Mouse (Mus musculus) brain, embryonic 14.5 days (tissue): ENCODE results near the gene Repin1.

Experiments used
- CTCF ChIP-seq: fragments of 200-500 bp; IDR thresholded peaks from 2 replicates; pipeline ENCODE4 v1.5.1; 2012; ENCODE audit warnings: inconsistent platforms, mild to moderate bottlenecking, moderate library complexity, borderline replicate concordance; ENCODE audit not compliant: insufficient read depth, insufficient read length; ENCODE audit errors: extremely low read depth
- POLR2A ChIP-seq: fragments of 200-500 bp; IDR thresholded peaks from 2 replicates; pipeline ENCODE4 v1.6.1; 2012; ENCODE audit warnings: mild to moderate bottlenecking, inconsistent platforms, borderline replicate concordance; ENCODE audit not compliant: poor library complexity, insufficient read depth, insufficient read length, severe bottlenecking; ENCODE audit errors: extremely low read depth

DNA sequence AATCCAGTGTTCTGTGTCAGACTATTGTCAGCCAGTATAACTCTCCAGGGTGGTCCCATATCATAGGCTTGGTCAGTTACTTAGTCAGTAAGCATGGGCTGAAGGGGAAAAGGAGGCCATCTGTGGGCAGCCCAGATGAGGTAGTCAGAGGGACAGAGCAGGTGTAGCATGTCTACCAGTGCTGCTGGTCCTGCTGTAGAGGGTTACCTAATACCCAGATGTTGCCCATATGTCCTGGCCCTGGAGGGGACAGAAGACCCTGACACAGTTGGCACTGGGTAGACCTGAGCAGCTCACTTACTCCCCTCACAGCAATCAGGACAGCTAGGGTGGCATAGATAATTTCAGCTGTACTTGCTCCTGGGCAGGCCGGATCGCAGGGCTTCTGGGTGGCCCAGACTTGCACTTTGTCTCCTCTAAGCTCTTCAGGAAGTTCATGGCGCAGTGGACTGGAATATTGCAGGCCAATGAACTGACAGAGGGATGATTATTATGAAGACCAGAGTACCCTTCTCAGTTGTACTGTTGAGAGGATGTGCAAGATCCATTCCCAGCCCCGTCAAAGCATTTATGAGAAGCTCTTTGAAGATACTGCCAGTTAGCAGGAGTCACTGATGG is 27.9 kb upstream of the Repin1 start:
- TF ChIP-seq CTCF, result no peak
- no peak for TF ChIP-seq POLR2A
